Mouse (Mus musculus) embryonic fibroblast, embryonic 13.5 days (primary cell): Measurements from ENCODE around the gene Thy1.

Experiments
- CTCF ChIP-seq: IDR thresholded peaks from 2 replicates; pipeline ENCODE4 v1.5.1; 2011; ENCODE audit warnings: mild to moderate bottlenecking, control low read depth, low read length, moderate library complexity, borderline replicate concordance; ENCODE audit not compliant: insufficient read depth
- POLR2A ChIP-seq: IDR thresholded peaks from 2 replicates; pipeline ENCODE4 v1.6.1; 2011; ENCODE audit warnings: low read depth, mild to moderate bottlenecking, control low read depth, low read length, moderate library complexity

DNA sequence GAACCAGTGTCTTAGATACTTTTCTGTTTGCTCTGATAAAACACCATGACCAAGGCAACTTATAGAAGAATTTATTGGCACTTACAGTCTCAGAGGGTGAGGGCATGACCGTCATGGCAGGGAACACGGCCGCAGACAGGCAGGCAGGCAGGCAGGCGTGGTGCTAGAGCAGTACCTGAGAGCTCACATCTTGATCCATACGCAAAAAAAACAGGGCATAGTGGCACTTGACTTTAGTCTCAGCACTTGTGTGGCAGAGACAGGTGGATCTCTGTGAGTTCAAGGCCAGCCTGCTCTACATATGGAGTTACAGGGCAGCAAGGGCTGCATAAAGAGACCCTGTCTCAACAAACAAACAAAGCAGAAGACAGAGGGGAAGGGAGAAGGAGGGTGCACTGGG lies 9.9 kb upstream of the Thy1 start:
- TF ChIP-seq CTCF (no peak), POLR2A (no peak)
